Mouse (Mus musculus): ENCODE data around the gene Cers5.
"Not testable (repeated sequence)": the region's sequence is repeated elsewhere in the genome, so short reads cannot be mapped to it uniquely, and the experiment has no call there.

The Cers5 gene

DNA sequence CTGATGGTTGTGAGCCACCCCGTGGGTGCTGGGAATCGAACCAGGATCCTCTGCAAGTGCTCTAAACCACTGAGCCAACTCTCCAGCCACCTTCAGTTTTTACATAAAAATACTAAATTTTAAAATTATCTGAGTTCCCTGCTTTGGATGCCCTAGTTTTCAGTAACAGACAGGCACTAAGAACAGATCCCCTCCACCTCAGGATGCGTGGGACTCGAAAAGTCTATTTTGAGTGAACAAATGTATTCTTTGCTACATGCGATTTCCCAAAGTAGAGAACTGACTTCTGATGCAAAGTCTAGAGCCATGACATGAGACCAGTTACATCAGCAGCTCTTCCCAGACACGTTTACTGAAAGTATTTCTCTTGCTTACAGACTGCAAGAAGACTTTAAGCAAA lies 17.8 kb upstream of the Cers5 start:
- no peak for DNase-seq (ENCODE audit: low spot score in 2 of 2)

DNA sequence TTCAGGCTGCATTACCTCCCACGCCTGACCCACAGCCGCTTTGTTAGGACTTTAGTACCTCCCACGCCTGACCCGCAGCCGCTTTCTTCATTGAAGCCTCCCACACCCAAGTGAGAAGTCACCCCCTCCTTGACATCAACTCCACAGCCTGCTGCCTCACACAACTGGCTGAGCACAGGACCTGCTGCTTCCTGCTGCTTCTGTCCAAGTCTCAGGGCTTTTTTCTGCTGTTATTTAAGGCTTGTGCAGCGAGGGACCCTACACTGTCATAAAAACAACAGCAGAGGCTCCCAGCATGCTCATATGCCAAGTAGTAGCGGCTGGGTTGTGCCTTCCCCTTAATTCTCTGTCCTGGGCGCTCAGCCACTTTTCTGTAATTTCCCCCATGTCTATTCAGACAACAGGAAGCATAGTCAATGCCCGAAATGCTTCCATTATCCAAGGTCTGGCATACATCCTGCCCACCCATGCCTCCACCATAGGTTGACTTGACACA lies 15.0 kb upstream of the Cers5 start:
- peak in 1 of 2 experiments; percentile 35 for DNase-seq (ENCODE audit: low spot score in 2 of 2)

DNA sequence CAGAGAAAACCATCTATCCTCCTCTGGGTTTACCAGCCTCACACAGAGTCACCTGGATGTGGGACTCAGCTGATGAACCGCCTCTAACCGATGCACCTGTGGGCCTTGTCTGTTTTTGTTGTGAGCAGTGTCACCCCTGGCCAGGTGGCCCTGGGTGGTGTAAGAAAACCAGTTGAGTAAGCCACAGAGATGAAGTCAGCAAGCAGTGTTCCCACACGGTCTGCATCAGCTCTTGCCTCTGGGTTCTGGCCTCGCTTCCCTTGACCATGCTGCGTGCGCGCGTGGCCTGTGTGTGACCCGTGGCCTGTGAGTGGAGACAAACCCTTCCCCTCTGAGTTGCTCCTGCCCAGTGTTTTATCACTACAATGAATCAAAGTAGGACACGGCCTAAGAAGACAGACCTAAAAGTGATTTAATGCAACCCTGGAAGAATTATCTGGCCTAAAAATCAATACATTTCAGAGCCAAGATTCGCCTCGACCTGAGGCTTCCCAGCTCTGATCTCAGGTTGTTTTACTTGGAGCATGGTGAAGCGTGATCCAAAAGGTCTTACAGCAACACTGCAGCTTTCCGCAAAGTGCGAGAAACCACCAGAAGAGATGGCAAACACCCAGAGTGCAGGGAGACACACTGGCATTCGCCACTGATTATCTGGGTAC lies 6.1 kb upstream of the Cers5 start:
- no peak for DNase-seq (ENCODE audit: low spot score in 2 of 2)

DNA sequence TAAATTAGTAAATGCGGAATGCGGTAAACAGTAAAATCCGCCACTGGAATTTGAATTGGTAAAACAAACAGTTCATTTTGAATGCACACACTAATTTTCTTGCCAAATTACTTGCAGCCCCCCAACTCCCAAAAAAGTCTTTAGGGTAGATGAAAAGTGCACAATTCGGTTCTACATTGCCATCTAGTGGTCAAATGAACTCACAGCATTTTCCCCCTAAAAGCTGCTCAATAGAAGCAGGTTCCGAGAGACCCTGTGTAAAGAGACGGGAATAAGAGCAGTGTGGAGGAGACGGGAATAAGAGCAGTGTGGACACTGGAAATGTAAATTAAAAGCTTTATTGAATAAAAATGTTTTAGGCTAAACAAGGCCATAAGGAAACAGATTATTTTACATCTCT lies 5.5 kb upstream of the Cers5 start:
- peak in 1 of 2 experiments; percentile 19 for DNase-seq (ENCODE audit: low spot score in 2 of 2)

DNA sequence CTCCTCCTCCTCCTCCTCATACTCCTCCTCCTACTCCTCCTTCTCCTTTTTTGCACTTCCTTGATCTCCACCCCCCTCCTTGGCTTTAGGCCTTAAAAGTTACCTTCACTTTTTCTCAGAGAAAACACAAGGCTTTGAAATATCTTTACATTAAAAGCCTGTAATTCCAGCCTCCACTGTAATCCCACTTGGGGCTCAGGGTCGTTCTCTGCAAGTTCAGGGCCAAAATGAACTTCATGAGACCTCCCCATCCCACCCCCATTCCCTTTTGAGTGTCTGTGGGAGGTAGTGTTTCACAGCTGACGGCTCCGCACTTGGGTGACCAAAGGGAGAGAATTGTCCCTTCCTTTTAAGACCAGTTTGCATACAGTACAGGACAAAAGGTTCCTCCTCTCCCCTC lies 240 bp upstream of the Cers5 start:
- DNase-seq (ENCODE audit: low spot score in 2 of 2): no peak

DNA sequence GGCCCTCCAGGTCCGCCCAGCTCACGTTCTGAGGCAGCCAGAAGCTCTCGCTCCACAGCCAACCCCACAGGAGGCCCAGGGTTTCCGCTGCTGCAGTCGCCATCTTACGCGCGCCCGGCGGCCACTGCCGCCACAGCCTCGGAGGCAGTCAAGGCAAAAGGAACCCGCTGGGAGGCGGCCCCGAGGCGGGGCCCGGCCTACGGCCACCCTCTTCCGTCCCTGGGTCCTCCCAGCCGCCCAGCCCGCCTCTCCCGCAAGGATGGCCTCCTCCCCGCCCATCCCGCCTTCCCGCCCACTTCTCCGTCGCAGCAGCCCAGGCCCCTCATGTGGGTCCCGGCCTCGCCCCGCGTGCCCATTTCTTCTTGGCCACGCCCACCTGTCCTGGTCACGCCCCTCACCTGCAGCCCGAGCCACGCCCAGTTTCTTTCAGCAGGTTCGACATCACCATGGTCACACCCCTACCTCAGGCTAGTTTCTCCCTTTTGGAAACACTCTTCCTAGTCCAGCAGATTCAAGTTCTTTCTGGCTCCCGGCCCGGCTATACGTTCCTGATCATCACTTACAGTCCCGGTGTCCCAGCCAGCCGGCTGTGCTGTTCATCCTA lies 306 bp downstream of the Cers5 start:
- peak; percentile 89 to 92 for DNase-seq (ENCODE audit: low spot score in 2 of 2)

DNA sequence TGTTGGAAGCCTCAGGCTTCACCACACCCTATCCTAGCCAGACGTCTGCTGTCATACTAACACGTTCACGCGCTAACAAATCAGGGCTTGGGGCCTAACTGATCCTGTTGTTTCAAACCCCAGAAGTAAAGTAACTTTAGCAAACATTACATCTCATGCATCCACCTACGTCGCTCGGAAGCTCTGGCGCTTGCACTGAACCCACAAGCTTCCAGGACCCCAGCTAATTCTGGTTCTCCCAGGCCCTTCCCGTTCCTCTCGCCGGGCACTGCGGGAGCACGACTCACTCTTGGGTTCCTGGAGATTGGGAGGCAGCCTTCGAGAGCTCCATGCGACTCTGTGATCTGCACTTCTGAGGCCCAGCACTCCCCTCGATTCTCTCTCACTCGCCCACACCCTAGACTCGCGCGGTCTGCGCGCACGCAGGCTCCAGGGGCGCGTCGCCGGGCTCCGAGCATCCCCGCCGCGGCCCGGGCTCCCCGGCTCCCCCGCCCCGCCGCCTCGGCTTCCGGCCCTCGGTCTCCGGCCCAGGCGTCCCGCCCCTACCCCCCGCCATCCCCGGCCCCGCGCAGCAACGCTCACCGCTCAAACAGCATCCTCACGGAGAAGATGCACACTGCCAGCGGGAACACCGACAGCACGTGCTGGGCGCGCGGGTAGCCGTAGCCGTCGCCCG lies 946 bp downstream of the Cers5 start:
- DNase-seq (ENCODE audit: low spot score in 2 of 2): peak in 1 of 2 experiments; percentile 28

DNA sequence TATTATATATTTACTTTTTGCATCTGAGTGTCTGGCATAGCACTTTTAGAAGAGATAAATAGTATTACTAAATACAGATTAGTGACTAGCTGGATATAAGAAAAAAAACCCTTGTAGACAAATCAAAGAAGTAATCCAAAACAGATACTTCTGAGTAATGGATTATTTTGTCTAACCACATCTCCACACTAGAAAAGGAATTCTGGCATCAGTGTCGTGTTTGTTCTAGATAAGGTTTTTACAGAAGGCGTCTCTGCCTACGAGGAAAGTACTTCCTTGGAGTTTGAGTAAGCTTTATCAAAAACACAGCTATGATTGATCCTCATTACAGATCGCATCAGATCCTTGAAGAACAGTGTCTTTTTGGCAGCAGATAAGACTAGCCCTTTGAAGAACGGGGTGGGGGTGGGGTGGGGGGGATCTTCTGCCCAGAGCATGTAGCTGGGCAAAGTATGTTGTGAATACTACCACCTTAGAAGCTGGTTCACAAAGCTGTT lies 1.6 kb downstream of the Cers5 start:
- no peak for DNase-seq (ENCODE audit: low spot score in 2 of 2)

DNA sequence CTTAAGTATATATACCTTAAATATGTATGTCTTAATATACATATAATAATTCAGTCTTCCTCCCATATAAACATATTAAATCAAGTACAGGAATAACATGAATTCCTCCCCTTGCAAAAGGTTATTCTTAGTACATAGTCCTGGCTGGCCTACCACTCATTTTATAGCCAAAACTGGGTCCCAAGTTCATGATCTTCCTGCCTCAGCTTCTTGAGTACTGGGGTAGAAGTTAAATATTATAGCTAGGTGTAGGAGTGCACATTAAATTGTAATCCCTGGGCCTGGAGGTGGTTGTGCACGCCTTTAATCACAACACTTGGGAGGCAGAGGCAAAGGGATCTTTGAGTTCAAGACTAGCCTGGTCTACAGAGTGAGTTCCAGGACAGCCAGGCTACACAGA lies 3.9 kb downstream of the Cers5 start:
- DNase-seq (ENCODE audit: low spot score in 2 of 2): no peak

DNA sequence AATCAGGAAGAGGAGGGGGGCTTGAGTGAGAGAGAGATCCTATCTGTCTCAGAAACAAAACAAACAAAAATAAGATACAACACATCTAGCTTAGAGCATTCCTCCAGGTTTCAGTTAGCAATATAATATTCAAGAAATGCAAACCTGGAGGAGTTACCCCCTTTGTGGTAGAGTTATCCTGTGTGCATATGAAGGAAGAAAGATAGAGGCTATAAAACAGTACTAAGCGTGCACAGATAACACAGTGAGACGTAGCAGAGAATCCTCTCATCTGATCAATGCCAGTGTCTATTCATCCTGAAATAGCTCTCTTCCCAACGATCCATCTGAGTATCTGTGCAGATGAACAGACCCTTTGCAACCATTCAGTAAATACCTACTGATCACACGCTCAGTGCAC lies 5.2 kb downstream of the Cers5 start:
- DNase-seq (ENCODE audit: low spot score in 2 of 2): no peak

DNA sequence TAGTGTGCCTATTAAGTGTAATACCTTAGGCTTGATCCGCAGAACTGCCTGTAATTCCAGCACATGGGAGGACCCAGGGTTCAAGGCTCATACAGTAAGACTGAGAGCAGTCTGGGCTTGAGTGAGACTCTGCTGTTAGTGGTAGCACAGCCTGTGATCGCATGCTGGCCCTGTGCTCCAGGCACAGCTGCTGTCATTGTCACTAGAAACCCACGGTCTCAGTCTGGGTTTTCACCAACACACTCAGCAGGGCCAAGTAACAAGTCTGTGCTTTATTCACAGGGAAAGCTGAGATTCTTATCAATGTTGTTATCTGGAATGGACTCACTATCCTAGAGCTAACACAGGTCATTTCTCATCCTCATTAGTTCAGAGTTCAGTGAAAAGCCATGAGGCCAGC lies 18.5 kb downstream of the Cers5 start:
- DNase-seq (ENCODE audit: low spot score in 2 of 2): no peak

DNA sequence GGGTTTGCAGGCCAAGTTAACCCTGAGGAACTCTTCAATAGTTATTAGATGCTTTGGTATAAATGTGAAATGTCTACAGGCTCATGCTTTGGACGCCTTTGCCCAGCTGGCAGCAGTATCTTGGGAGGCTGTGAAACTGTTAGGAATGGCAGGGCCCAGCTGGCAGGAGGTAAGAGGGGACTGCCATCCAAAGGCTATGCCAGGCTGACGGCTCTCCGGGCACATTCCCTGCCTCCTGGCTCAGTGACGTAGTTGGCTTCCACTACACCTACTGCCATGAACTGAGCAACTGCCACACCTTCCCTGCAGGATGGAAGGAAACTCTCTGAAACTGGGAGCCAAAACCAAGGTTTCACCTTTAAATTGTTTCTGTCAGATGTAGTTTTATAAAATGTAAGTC lies 32.5 kb downstream of the Cers5 start:
- DNase-seq (ENCODE audit: low spot score in 2 of 2): peak in 1 of 2 experiments; percentile 6

DNA sequence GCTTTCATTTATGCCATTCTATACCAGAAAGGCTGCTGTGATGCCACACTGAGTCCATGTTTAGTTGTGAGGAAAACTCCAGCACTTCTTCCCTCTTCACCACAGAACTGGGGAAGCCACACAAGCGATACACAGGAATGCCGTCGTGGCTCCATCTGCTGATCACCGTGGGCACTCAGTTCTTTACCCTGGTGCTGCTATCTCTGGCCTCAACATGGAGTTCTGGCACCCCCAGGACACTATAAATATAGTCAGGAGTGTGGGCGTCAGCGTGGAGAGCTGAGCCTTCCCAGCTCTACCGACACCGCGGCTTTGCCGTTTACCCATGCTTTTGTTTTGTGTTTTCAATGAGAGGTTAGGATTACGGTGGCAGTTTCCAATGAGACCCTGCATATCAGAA lies 36.0 kb downstream of the Cers5 start:
- DNase-seq (ENCODE audit: low spot score in 2 of 2): no peak

DNA sequence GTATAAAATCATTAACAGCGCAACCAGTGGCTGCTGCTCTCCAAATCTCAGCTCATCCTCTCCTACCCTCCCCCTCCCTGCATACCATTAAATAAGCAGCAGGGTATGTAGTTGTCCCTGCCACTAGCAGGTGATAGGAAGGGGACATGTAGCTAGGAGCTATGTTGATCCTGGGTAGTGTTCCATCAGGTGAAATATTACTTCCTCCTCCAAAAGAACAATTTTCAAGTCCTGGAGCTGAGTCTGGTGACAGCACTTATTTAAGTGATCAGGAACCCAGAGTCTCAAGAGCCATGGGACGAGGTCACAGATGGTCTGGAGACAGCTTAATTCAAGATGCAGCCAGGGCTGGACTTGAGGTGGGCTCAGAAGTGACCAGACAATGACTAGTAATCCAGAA lies 37.1 kb downstream of the Cers5 start:
- DNase-seq (ENCODE audit: low spot score in 2 of 2): peak; percentile 100

DNA sequence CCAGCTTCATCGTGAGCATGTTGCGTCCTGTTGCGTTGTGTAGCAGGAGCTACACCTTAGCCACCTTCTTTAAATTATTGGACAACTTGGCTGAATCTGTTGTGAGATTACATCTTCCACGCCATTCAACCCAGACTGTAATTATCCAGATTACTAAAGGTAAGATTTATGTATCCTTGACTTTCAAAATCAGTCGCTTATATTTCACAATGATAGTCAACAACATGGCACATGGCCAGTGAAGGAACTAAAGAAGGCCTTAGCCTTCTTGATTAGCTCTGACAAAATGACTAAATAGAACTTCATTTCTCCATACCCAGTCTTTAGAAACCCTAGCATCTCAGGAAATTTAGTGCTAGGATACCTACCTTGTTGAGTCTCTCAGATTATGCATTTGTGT lies 39.5 kb downstream of the Cers5 start:
- DNase-seq (ENCODE audit: low spot score in 2 of 2): no peak

DNA sequence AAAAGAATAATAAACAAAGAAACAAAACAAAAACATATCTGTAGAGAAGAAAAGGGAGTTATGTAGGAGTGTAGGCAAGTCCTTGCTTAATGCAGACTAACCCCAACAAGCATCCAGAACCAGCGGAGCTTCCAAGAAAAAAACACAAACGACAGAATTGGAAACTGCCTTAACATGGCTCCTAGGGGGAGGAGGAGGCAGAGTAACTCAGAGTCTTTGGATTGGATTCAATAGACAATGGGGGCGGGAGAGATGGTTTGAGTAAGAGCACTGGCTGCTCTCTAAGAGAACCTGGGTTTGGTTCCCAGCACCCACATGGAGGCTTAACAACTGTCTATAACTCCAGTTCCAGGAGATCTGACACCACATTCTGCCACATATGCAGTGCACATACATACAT lies 41.0 kb downstream of the Cers5 start:
- no peak for DNase-seq (ENCODE audit: low spot score in 2 of 2)

DNA sequence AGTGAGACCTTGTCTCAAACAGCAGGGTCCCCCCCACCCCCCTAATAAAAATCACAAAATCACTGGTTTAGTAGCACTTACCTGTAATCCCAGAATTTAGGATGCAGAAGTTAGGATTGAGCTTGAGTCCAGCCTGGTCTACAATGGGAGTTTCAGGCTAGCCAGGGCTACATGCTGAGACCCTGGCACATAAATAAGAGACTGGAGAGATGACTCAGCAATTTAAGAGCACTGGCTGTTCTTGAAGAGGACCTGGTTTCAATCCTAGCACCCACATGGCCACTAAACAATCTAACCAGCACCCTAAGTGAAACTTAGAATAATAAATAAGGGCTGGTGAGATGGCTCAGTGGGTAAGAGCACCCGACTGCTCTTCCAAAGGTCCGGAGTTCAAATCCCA lies 41.5 kb downstream of the Cers5 start:
- DNase-seq (ENCODE audit: low spot score in 2 of 2): no peak

DNA sequence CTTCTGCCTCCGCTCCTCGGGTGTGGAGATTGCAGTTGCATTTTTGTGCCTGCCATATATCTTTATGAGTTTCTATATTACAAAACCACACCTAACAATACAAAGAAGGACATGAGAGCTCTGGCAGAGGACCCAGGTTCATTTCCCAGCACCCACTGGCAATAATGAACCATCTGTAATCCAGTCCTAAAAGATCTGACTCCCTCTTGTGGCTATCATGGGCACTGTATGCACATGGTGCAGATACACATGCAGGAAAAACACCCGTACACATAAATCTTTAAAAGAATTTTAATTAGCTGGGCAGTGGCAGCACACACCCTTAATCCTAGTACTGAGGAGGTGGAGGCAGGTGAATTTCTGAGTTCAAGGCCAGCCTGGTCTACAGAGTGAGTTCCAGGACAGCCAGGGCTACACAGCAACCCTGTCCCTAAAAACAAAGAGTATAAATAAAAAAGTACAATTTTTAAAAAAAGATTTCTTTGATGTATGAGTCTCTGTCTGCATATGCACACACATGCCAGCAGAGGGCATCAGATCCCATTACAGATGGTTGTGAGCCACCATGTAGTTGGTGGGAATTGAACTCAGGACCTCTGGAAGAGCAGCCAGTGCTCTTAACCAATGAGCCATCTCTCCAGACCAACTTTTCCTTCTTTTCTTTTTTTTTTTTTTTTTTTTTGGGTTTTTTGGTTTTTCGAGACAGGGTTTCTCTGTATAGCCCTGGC lies 43.5 kb downstream of the Cers5 start:
- DNase-seq (ENCODE audit: low spot score in 2 of 2): no peak

DNA sequence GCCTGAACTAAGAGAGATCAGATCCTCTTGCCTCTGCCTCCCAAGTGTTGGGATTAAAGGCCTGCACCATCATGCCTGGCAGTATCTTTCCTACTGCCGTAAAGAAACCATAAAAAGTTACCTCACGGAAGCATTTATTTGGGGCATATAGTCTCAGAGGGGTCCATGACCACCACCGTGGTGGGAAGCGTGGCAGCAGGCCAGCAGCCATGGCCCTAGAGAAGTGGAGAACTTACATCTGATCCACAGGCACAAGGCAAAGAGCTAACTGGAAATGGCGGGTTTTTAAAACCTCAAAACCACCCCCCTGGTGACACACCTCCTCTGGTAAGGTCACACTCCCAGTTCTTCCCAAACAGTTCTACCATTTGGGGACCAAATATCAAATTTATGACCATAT lies 44.5 kb downstream of the Cers5 start:
- no peak for DNase-seq (ENCODE audit: low spot score in 2 of 2)

DNA sequence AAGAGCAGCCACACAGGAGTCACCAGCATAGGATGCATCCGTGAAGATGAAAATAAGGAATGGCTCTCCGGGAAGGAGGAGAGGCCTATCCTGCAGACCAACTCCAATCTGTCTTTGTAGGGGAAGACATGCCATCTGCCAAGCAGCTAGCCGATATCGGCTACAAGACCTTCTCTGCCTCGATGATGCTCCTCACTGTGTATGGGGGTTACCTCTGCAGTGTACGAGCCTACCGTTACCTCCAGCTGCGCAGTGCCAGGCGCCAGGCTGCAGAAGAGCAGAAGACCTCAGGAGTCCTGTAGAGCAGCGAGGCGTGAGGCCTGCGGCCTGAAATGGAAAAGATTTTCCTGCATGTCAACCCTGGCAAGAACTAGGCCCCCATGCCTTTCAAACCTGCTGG lies 45.2 kb downstream of the Cers5 start:
- DNase-seq (ENCODE audit: low spot score in 2 of 2): no peak

DNA sequence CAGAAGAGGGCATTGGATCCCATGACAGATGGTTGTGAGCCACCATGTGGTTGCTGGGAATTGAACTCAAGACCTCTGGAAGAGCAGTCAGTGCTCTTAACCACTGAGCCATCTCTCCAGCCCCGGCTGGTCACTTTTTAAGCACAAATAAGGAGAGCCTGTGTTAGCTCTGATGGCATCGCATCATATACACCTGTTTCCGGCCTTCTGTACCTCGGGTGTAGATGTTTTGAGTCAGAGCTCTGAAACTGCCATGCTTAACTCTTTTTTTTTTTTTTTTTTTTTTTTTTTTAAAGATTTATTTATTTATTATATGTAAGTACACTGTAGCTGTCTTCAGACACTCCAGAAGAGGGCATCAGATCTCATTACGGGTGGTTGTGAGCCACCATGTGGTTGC lies 45.6 kb downstream of the Cers5 start:
- not testable (repeated sequence) for DNase-seq (ENCODE audit: low spot score in 2 of 2)

DNA sequence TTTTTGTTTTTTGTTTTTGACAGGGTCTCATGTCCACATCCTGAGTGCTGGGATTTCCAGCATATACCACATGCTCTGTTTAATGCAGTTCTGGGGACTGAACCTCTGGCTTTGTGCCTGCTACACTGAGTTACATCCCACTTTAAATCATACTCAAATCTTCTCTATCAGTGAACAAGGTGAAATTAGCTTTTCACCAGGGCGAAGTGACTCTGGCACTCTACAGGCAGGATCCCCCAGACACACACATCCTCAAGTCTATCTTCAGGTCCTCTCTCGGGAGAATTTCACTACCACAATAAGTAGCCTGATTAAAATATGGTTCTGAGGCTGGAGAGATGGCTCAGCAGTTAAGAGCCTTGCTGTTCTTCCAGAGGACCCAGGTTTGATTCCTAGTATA lies 46.1 kb downstream of the Cers5 start:
- no peak for DNase-seq (ENCODE audit: low spot score in 2 of 2)

Measured in heart, adult 9 months (tissue).